Mouse (Mus musculus) forebrain, embryonic 10.5 days (tissue): Measurements from ENCODE around the gene Wnk1. TPM values are rescaled to one million over a fixed set of nuclear protein-coding genes. Genes with fewer than 3 reads are reported as not detected.
"Not testable (repeated sequence)": the region's sequence is repeated elsewhere in the genome, so short reads cannot be mapped to it uniquely, and the experiment has no call there.

Experiments used
- DNase-seq: peaks from one replicate; pipeline ENCODE4 v3.0.0-alpha.2; 2017; ENCODE audit warnings: low spot score; ENCODE audit errors: extremely low spot score
- H3K27ac ChIP-seq: fragments of 300-500 bp; sonication (generic); 2 replicates; pipeline ENCODE4 v1.5.1; 2016; ENCODE audit warnings: mild to moderate bottlenecking
- H3K27me3 ChIP-seq: fragments of 300-500 bp; sonication (generic); 2 replicates; pipeline ENCODE4 v1.6.1; 2016; ENCODE audit warnings: mild to moderate bottlenecking; ENCODE audit not compliant: poor library complexity, severe bottlenecking
- H3K36me3 ChIP-seq: fragments of 300-500 bp; sonication (generic); replicated peaks from 2 replicates; pipeline ENCODE4 v1.6.1; 2016; ENCODE audit warnings: mild to moderate bottlenecking, moderate library complexity
- H3K4me1 ChIP-seq: fragments of 300-500 bp; sonication (generic); 2 replicates; pipeline ENCODE4 v1.6.1; 2016
- H3K4me3 ChIP-seq: fragments of 300-500 bp; sonication (generic); 2 replicates; pipeline ENCODE4 v1.5.1; 2016; ENCODE audit warnings: mild to moderate bottlenecking, moderate library complexity
- H3K9me3 ChIP-seq: fragments of 300-500 bp; sonication (generic); 2 replicates; pipeline ENCODE4 v1.6.1; 2016; ENCODE audit warnings: mild to moderate bottlenecking, moderate library complexity
- WGBS: fragments of 180-500 bp; shearing (Covaris S2); methylation state at CpG from one replicate; pipeline ENCODE4 v1.1.7; 2016; 5-methylcytosine and 5-hydroxymethylcytosine counted together
- polyA plus RNA-seq: library from polyadenylated mRNA; unstranded; fragments of >200 nt; fragmentation: Nextera tagmentation; extraction: Ambion mirVana; gene quantifications from 2 replicates; pipeline ENCODE4 v1.2.1, GENCODE M21; 2016

Wnk1 gene
- 43.7 and 46.3 TPM in 2 replicates for polyA plus RNA-seq

DNA sequence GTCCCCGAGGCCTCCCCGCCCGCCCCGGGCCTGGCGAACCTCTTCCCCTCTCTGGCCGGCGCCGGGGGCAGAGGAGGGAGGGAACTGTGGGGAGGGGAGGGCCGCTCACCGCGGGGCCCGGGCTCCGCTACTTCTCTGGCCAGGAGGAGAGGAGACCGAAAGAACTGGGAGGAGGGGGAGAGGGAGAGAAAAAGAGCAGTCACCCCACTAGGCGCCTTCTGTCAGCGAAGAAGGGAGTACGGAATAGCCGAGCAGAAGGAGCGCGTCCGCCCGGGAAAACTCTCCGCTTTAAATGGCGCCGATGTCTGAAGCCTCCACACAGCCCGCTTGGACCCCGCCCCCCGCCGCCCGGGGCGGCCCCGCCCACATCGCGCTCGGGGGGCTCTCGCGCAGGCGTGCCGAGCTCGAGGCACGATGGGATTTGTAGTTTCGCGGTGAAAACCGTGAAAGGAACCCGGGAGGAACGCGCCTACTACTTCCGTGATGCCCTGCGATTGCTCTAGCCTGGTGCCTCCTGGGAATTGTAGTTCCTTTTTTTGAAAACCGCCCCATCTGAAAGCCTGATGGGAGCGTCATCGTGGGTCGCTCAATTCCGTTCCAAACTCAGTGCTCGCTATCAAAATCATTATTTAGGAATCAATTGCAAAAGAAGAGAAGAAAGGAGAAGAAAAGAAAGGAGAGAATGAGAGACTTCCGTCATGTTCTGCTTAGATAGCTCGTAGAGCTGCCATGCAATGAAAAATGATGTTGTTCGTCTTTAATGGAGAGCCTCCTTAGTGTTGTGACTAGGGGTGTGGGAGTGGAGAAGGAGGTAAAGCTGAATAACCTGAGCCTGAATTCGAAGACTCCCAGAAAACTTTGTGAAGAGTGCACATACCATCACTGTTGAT, at the start of gene Wnk1:
Wnk1 (minus strand) TSS at position 307 of the 890 bp plus-strand sequence.
- peak within 1 kb of the TSS; percentile 98 for H3K4me3 ChIP-seq
- peaks cover 25% of the 10 kb centered on the region for H3K4me1 ChIP-seq
- H3K27me3 ChIP-seq = peaks cover 4% of the 10 kb centered on the region; the same call in 1 of the 2 replicates
- under 1% methylated on average over 55 of the region's 59 CpGs for WGBS
- peak within 1 kb of the TSS; percentile 98 for H3K27ac ChIP-seq
- no peaks in the 10 kb centered on the region for H3K9me3 ChIP-seq
- DNase-seq = peak; percentile 96
- H3K36me3 ChIP-seq = peaks cover 18% of the 10 kb centered on the region

GRCm38 (mm10) chr6:120087041-120087440, 48.6 kb upstream of the Wnk1 start:
- not testable (repeated sequence) for H3K4me1 ChIP-seq, H3K27ac ChIP-seq, H3K36me3 ChIP-seq, H3K27me3 ChIP-seq, H3K4me3 ChIP-seq, H3K9me3 ChIP-seq, DNase-seq
- 91% methylated on average over 8 of the region's 8 CpGs for WGBS

- Histone ChIP-seq H3K36me3 (no peaks in the 10 kb centered on the region), H3K9me3 (no peaks in the 10 kb centered on the region), H3K4me1 (no peaks in the 10 kb centered on the region), H3K27me3 (no peaks in the 10 kb centered on the region), H3K27ac (no peak overlapping the region), H3K4me3 (no peak overlapping the region)
- 82% methylated on average over 3 of the region's 3 CpGs for WGBS
- DNase-seq = no peak
These were observed 47.4 kb upstream of the Wnk1 start for GRCm38 (mm10) chr6:120085832-120086231.

GRCm38 (mm10) chr6:120084983-120085382, 46.5 kb upstream of the Wnk1 start:
- DNase-seq = no peak
- WGBS = 84% methylated on average over 2 of the region's 2 CpGs
- no peaks in the 10 kb centered on the region for H3K36me3 ChIP-seq

DNA sequence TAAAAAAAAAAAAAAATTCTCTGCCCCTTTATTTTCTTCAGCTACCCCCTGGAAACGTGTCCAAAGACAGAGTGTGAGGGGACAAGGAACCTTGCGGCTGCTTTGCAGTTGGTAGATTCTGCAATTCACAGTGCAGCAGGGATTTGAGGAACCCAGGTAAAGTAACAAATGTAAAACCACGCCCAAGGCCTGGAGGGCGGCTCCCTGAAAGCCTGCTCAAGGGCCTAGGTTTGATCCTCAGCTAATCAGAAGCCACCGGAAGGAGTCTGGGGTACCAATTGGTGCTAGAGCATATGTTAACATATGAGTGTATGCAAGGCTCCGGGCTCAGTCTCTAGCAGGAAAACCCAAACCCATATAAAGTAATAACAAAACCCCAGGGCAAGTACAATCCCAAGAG, 45.0 kb upstream of the Wnk1 start:
- Histone ChIP-seq H3K27ac (no peak overlapping the region), H3K27me3 (no peaks in the 10 kb centered on the region), H3K9me3 (no peaks in the 10 kb centered on the region), H3K4me3 (no peak overlapping the region), H3K36me3 (no peaks in the 10 kb centered on the region), H3K4me1 (no peaks in the 10 kb centered on the region)
- no peak for DNase-seq
- 75% methylated on average over 6 of the region's 6 CpGs for WGBS

More at GRCm38 (mm10) chr6:120084983-120085382, 46.5 kb upstream of the Wnk1 start:
- Histone ChIP-seq H3K9me3 (no peaks in the 10 kb centered on the region), H3K27ac (no peak overlapping the region), H3K27me3 (no peaks in the 10 kb centered on the region), H3K4me3 (no peak overlapping the region), H3K4me1 (no peaks in the 10 kb centered on the region)

DNA sequence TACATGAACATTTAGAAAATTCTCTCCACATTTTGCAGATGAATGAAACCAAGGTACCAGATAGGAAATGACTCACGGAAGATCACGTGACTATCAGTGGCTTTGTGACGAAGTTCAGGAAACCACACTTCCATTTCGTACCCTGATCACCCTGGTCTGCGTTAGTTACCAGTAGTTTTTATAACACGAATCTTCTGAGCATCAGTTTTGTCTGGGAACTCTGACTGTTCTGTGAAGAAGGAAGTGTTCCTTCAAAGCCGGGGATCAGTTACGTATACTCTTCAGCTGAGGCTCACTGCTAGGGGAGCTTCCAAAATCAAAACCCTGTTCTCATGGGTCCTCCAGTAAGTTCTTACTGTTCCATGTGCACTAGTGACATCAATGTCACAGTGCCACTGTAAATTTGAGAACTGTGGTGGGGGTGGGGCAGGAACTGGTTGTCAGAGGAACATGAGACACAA, 44.5 kb upstream of the Wnk1 start:
- DNase-seq = no peak
- no peaks in the 10 kb centered on the region for H3K4me1 ChIP-seq
- 91% methylated on average over 8 of the region's 8 CpGs for WGBS
- no peak overlapping the region for H3K27ac ChIP-seq
- no peak overlapping the region for H3K4me3 ChIP-seq
- no peaks in the 10 kb centered on the region for H3K9me3 ChIP-seq
- H3K27me3 ChIP-seq = no peaks in the 10 kb centered on the region
- H3K36me3 ChIP-seq = no peaks in the 10 kb centered on the region

DNA sequence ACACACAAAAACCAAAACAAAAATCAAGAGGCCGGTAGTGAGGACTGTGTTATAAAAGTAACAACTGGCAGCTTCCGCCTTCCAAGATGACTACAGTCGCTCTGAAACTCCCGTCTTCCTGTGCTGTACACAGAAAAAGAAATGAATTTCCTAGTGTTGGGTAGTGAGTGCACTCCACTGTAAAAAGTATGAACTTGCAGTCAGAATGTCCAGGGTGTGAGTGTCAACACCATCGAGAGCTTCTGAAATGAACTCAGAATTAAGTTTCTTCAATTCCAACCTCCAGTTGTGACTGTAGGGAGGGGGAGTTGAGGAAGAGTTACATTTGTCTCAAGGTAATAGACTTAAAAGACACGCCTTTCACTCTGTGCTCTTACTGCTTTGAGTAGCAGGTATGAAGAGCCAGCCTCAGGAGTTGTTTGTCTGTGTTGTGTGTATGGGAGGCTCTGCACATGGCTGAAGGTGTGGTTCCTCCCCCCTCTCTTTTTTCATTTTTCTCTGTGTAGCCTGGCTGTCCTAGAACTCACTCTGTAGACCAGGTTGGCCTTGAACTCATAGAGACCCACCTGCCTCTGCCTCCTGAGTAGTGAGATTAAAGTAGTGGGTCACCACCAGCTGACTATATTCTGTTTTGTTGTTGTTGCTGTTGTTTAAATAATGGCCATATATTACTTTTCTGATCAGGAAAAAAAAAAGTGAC, 43.9 kb upstream of the Wnk1 start:
- Histone ChIP-seq H3K4me3 (no peak overlapping the region), H3K4me1 (no peaks in the 10 kb centered on the region), H3K36me3 (no peaks in the 10 kb centered on the region), H3K27me3 (no peaks in the 10 kb centered on the region), H3K9me3 (no peaks in the 10 kb centered on the region), H3K27ac (no peak overlapping the region)
- no peak for DNase-seq
- WGBS = 94% methylated on average over 6 of the region's 6 CpGs

DNA sequence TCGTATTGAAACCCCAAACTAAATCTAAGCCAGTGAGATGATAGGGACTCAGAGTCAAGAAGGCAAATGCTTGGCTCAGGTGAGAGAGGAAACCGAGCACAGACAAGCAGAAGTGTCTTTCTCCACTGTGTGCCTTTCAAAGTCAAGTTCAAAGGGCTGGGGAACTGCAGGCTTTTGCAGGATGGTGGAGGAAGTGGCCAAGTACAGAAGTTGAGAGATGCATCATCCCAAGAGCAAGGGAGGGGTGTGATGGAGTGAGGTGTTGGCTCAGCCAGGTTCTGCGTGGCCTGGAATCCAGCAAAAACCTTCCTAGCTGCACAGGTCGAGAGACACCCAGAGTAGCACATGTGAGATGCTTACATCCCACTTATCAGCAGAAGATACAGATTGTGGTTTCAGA, 43.0 kb upstream of the Wnk1 start:
- Histone ChIP-seq H3K9me3 (no peaks in the 10 kb centered on the region), H3K4me1 (no peaks in the 10 kb centered on the region), H3K4me3 (no peak overlapping the region), H3K27me3 (no peaks in the 10 kb centered on the region), H3K27ac (no peak overlapping the region), H3K36me3 (no peaks in the 10 kb centered on the region)
- 86% methylated on average over 4 of the region's 4 CpGs for WGBS
- no peak for DNase-seq

DNA sequence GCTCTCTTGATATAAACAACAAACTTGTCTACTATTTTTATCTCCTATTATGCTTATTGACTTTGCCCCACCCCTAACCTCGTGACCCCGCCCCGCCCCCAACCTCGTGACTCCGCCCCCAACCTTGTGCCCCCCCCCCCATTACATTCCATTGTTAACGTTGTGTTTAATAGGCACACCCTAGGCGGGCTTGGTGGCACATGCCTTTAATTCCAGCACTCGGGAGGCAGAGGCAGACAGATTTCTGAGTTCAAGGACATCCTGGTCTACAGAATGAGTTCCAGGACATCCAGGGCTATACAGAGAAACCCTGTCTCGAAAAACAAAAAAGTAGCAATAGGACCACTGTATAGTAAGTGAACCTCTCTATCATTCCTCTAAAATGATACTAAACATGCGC, 41.1 kb upstream of the Wnk1 start:
- Histone ChIP-seq H3K27me3 (no peaks in the 10 kb centered on the region), H3K36me3 (no peaks in the 10 kb centered on the region)
- WGBS = 90% methylated on average over 10 of the region's 10 CpGs

GRCm38 (mm10) chr6:120076619-120077450, 38.4 kb upstream of the Wnk1 start:
- no peaks in the 10 kb centered on the region for H3K4me1 ChIP-seq
- H3K27me3 ChIP-seq = no peaks in the 10 kb centered on the region
- no peak overlapping the region for H3K27ac ChIP-seq
- H3K36me3 ChIP-seq = no peaks in the 10 kb centered on the region
- H3K9me3 ChIP-seq = no peaks in the 10 kb centered on the region
- no peak for DNase-seq
- WGBS = 89% methylated on average over 6 of the region's 6 CpGs
- no peak overlapping the region for H3K4me3 ChIP-seq

More for the DNA sequence above, 41.1 kb upstream of the Wnk1 start:
- Histone ChIP-seq H3K27ac (no peak overlapping the region), H3K4me3 (no peak overlapping the region), H3K9me3 (no peaks in the 10 kb centered on the region), H3K4me1 (no peaks in the 10 kb centered on the region)
- DNase-seq = no peak

GRCm38 (mm10) chr6:120072630-120073029, 34.2 kb upstream of the Wnk1 start:
- no peak for DNase-seq
- H3K27me3 ChIP-seq = no peaks in the 10 kb centered on the region
- H3K27ac ChIP-seq = no peak overlapping the region
- no peaks in the 10 kb centered on the region for H3K36me3 ChIP-seq
- H3K4me1 ChIP-seq = no peaks in the 10 kb centered on the region
- peaks cover 3% of the 10 kb centered on the region; the same call in 1 of the 2 replicates for H3K9me3 ChIP-seq
- H3K4me3 ChIP-seq = no peak overlapping the region
- 79% methylated on average over 2 of the region's 2 CpGs for WGBS

GRCm38 (mm10) chr6:120069546-120069945, 31.1 kb upstream of the Wnk1 start:
- 79% methylated on average over 3 of the region's 3 CpGs for WGBS
- DNase-seq = no peak
- no peak overlapping the region for H3K27ac ChIP-seq
- H3K27me3 ChIP-seq = no peaks in the 10 kb centered on the region
- H3K4me1 ChIP-seq = no peaks in the 10 kb centered on the region
- H3K9me3 ChIP-seq = peaks cover 3% of the 10 kb centered on the region; the same call in 1 of the 2 replicates
- H3K4me3 ChIP-seq = no peak overlapping the region
- H3K36me3 ChIP-seq = no peaks in the 10 kb centered on the region
